Mouse (Mus musculus): ENCODE data around the gene Pdilt. TPM values are rescaled to one million over a fixed set of nuclear protein-coding genes. Genes with fewer than 3 reads are reported as not detected.
A peak's percentile ranks its signal among the peaks of the same experiment; 100 is the strongest.

Pdilt gene
- polyA plus RNA-seq, 1 experiment from 2014 or later = not detected

DNA sequence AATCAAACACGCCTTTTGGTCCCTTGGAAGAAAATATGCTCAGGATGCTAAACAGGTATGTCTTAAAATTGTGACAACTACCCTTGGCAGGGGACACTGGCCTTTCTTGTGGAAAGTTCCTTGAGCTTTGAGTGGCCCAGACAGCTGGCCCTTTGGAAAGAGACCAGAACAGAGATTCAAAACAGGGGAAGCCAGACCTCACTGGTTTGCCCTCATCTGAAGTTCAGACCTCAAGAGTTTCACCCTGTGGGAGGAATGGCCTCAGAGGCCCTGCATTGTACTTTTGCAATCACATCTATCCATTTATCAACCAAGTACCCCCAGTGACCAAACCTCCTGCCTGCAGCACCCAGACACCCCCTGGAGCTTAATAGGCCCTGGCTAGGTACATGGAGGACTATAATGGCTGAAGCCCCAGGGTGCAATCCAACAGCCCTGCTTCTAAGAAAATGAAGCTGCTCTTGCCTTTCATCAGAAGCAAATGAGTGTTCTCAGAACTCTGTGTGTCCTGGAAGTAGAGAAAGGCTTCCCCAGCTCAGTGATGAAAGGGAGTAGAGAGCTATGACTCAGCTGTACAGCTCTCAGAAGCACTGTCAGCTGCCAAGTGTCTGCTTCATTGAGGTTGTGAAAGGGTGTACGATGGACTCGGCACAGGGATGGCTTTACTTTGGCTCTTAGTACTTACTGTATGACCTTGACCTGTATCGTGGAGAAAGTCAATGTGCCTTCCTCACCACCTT lies 33.1 kb downstream of the Pdilt start:
- no peaks in the 10 kb centered on the region for H3K27me3 ChIP-seq (ENCODE audit: control insufficient read depth, insufficient read depth, low read length)
- H3K4me1 ChIP-seq (ENCODE audit: control insufficient read depth, insufficient read depth, low read length) = no peaks in the 10 kb centered on the region
- no peaks in the 10 kb centered on the region for H3K9me3 ChIP-seq (replicated peaks; ENCODE audit: control insufficient read depth, low read length)
- no peak overlapping the region for H3K4me2 ChIP-seq (ENCODE audit: low read depth, low read length)
- WGBS = 81% methylated on average over 4 of the region's 4 CpGs
- no peaks in the 10 kb centered on the region for H3K36me3 ChIP-seq (replicated peaks; ENCODE audit: control insufficient read depth, insufficient read depth, low read depth, low read length)
- no peak overlapping the region for H3K9ac ChIP-seq (replicated peaks; ENCODE audit: low read length)
- H3K4me3 ChIP-seq (ENCODE audit: low read depth, low read length) = no peak overlapping the region
- DNase-seq (ENCODE audit: low spot score) (no peak), ATAC-seq (replicated peaks; ENCODE audit: insufficient number of reproducible peaks, low FRiP score, low TSS enrichment, low read depth) (no peak)
- H3K27ac ChIP-seq (replicated peaks; ENCODE audit: low read depth, low read length) = no peak overlapping the region

DNA sequence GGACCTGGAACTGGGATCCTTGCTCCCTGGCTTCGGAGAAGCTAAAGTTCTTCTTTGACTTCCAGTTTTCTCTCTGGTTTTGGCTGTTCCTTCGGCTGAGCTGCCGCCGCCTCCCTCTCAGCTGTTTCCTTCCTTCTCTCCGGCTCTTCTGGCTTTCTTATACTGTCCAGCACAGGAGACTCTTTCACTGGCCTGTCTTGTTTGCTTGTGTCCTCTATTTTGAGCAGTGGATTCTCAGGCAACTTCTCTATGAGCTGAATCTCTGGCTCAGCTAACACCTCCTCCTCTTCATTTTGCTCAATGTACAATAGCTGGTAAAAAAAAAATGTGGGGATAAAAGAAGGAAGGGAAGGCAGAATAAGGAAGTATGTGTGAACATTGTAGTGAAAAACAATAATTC lies 36.6 kb downstream of the Pdilt start:
- Histone ChIP-seq H3K27me3 (ENCODE audit: control insufficient read depth, insufficient read depth, low read length) (no peaks in the 10 kb centered on the region), H3K36me3 (replicated peaks; ENCODE audit: control insufficient read depth, insufficient read depth, low read depth, low read length) (no peaks in the 10 kb centered on the region), H3K4me1 (ENCODE audit: control insufficient read depth, insufficient read depth, low read length) (no peaks in the 10 kb centered on the region), H3K9ac (replicated peaks; ENCODE audit: low read length) (no peak overlapping the region), H3K27ac (replicated peaks; ENCODE audit: low read depth, low read length) (no peak overlapping the region), H3K4me3 (ENCODE audit: low read depth, low read length) (no peak overlapping the region), H3K4me2 (ENCODE audit: low read depth, low read length) (no peak overlapping the region), H3K9me3 (replicated peaks; ENCODE audit: control insufficient read depth, low read length) (no peaks in the 10 kb centered on the region)
- ATAC-seq (replicated peaks; ENCODE audit: insufficient number of reproducible peaks, low FRiP score, low TSS enrichment, low read depth) = no peak
- DNase-seq (ENCODE audit: low spot score) = no peak
- WGBS = 85% methylated on average over 5 of the region's 5 CpGs

DNA sequence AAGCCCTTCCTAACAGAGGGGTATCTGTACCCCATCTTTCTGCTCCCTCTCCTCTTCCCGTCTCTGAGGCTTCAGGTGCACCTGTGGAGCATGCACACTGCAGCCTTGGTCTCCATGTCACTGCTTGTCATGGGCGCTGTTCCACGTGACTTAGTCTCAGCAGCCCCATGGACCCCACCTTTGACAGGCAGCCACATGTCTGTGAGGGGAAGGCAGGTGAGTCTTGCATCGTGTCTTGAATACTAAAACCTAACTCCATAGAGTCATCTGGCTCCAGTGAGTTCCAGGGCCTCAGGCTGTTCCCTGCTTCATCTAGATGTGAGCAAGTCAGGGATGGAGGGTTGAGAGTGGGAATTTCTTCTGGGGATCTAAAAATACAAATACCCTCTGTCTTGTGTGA lies 39.1 kb downstream of the Pdilt start:
- Histone ChIP-seq H3K4me1 (ENCODE audit: control insufficient read depth, insufficient read depth, low read length) (no peaks in the 10 kb centered on the region), H3K36me3 (replicated peaks; ENCODE audit: control insufficient read depth, insufficient read depth, low read depth, low read length) (no peaks in the 10 kb centered on the region), H3K9me3 (replicated peaks; ENCODE audit: control insufficient read depth, low read length) (no peaks in the 10 kb centered on the region), H3K4me2 (ENCODE audit: low read depth, low read length) (no peak overlapping the region), H3K4me3 (ENCODE audit: low read depth, low read length) (no peak overlapping the region), H3K27ac (replicated peaks; ENCODE audit: low read depth, low read length) (no peak overlapping the region), H3K27me3 (ENCODE audit: control insufficient read depth, insufficient read depth, low read length) (no peaks in the 10 kb centered on the region), H3K9ac (replicated peaks; ENCODE audit: low read length) (no peak overlapping the region)
- DNase-seq (ENCODE audit: low spot score) (no peak), ATAC-seq (replicated peaks; ENCODE audit: insufficient number of reproducible peaks, low FRiP score, low TSS enrichment, low read depth) (no peak)
- WGBS = 85% methylated on average over 4 of the region's 4 CpGs

DNA sequence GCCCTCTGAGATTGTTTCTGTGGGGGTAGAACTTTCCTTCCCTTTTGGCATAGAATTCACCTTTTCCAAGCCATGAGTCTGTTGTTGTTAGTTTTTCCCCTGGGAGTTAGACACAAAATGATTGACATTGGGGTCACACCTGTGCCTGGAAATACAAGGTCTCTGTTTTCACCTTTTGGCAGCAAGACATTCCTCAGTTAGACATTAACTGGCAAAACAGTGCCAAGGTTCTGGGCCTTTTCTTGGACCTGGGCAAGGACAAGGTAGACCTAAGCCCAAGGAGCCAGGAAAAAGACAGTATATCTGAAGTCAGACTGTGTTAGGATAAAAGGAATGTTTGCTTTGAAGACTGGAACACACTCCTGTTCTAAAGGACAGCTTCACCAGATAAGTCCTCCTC lies 44.0 kb downstream of the Pdilt start, which contains the start of gene Umod:
Gene Umod, minus strand, starts transcription at position 27 of the 400 bp plus-strand sequence.
- H3K27me3 ChIP-seq (ENCODE audit: control insufficient read depth, insufficient read depth, low read length) = no peaks in the 10 kb centered on the region
- no peaks in the 10 kb centered on the region for H3K4me1 ChIP-seq (ENCODE audit: control insufficient read depth, insufficient read depth, low read length)
- no peak for DNase-seq (ENCODE audit: low spot score)
- H3K9me3 ChIP-seq (replicated peaks; ENCODE audit: control insufficient read depth, low read length) = no peaks in the 10 kb centered on the region
- no peaks in the 10 kb centered on the region for H3K36me3 ChIP-seq (replicated peaks; ENCODE audit: control insufficient read depth, insufficient read depth, low read depth, low read length)
- no peak within 1 kb of the TSS for H3K9ac ChIP-seq (replicated peaks; ENCODE audit: low read length)
- no peak within 1 kb of the TSS for H3K27ac ChIP-seq (replicated peaks; ENCODE audit: low read depth, low read length)
- no peak for ATAC-seq (replicated peaks; ENCODE audit: insufficient number of reproducible peaks, low FRiP score, low TSS enrichment, low read depth)
- no peak within 1 kb of the TSS for H3K4me3 ChIP-seq (ENCODE audit: low read depth, low read length)
- no peak within 1 kb of the TSS for H3K4me2 ChIP-seq (ENCODE audit: low read depth, low read length)

DNA sequence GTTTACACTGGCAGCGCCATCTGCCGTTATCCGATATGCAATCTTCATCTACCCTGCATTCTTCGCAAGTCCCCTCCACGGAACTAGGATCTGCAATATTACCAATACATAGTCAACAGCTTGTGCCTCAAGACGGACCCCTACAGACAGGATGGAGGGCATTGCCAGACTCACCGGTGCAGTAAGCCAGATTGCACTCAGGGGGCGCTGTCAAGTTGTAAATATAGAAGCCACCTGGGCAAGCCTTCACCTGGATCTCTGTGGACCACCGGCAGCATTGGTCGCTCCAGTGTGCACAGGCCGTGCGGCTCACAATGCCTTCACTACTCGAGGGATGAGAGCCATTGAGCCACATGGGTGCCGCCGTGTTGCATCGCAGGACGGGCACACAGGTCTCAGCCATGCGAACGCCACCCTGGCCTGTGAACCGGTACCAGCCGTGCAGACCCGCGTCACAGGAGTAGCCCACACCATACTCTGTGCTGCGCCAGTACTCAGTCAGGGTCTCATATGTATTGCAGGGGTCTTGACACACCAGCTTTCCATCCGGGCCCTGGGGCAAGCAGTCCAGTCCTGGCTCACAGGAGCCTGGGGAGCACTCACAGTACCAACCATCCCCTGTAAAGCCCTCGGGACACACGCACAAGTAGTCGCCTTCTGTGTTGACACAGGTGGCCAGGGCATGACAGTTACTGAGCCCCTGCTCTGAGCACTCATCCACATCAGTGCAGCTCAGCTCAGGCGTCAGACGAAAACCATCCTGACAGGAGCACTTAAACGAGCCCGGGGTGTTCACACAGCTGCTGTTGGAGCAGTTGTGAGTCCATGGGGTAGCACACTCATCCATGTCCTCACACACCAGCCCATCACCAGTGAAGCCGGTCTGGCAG lies 46.5 kb downstream of the Pdilt start:
- Histone ChIP-seq H3K27ac (replicated peaks; ENCODE audit: low read depth, low read length) (no peak overlapping the region), H3K9me3 (replicated peaks; ENCODE audit: control insufficient read depth, low read length) (no peaks in the 10 kb centered on the region), H3K4me3 (ENCODE audit: low read depth, low read length) (no peak overlapping the region), H3K27me3 (ENCODE audit: control insufficient read depth, insufficient read depth, low read length) (no peaks in the 10 kb centered on the region), H3K4me2 (ENCODE audit: low read depth, low read length) (no peak overlapping the region), H3K4me1 (ENCODE audit: control insufficient read depth, insufficient read depth, low read length) (no peaks in the 10 kb centered on the region), H3K9ac (replicated peaks; ENCODE audit: low read length) (no peak overlapping the region), H3K36me3 (replicated peaks; ENCODE audit: control insufficient read depth, insufficient read depth, low read depth, low read length) (no peaks in the 10 kb centered on the region)
- ATAC-seq (replicated peaks; ENCODE audit: insufficient number of reproducible peaks, low FRiP score, low TSS enrichment, low read depth) (peak; percentile 48; the same call in 1 of the 2 replicates), DNase-seq (ENCODE audit: low spot score) (no peak)
- 72% methylated on average over 33 of the region's 33 CpGs for WGBS

DNA sequence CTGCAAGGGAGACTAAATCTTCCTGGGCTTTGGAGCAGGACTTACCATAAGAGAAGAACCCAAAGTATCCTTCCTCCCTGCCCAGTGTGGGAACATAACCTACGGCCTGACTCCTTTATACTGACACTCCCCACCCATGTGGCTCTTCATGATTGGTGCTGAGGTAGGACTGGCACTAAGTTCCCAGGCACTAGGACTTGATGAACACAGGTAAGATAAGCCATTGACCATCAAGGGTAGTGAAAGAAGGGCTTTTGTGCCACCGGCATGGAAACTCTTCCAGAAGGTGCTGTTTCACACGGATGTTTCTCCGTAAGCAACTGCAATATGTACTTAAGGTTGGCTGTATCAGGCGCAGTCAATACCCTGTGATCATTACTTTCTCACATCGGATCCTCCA lies 64.1 kb downstream of the Pdilt start, which contains the start of gene Gp2:
Gene Gp2, minus strand, starts transcription at position 101 of the 400 bp plus-strand sequence.
- no peaks in the 10 kb centered on the region for H3K4me1 ChIP-seq (ENCODE audit: control insufficient read depth, insufficient read depth, low read length)
- ATAC-seq (replicated peaks; ENCODE audit: insufficient number of reproducible peaks, low FRiP score, low TSS enrichment, low read depth) = no peak
- H3K9ac ChIP-seq (replicated peaks; ENCODE audit: low read length) = no peak within 1 kb of the TSS

DNA sequence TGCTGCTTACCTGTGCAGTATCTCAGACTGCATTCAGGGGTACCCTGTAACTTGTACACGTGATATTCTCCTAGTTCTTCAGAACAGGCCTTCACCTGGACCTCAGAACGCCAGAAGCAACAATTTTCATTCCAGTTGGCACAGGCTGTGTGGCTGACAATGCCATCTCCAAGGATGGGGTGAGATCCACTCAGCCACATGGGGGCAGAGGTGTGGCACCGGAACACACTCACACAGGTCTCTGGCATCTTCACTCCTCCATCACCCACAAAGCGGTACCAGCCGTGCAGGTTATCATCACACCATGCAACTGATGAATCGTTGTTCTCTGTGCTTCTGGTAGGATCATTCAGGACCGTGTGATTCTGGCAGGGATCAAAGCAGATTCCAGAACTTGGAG lies 69.1 kb downstream of the Pdilt start:
- no peaks in the 10 kb centered on the region for H3K4me1 ChIP-seq (ENCODE audit: control insufficient read depth, insufficient read depth, low read length)
- WGBS = 80% methylated on average over 7 of the region's 7 CpGs
- H3K36me3 ChIP-seq (replicated peaks; ENCODE audit: control insufficient read depth, insufficient read depth, low read depth, low read length) = no peaks in the 10 kb centered on the region
- H3K27me3 ChIP-seq (ENCODE audit: control insufficient read depth, insufficient read depth, low read length) = no peaks in the 10 kb centered on the region
- DNase-seq (ENCODE audit: low spot score) (no peak), ATAC-seq (replicated peaks; ENCODE audit: insufficient number of reproducible peaks, low FRiP score, low TSS enrichment, low read depth) (no peak)
- H3K4me2 ChIP-seq (ENCODE audit: low read depth, low read length) = no peak overlapping the region
- H3K4me3 ChIP-seq (ENCODE audit: low read depth, low read length) = no peak overlapping the region
- H3K9ac ChIP-seq (replicated peaks; ENCODE audit: low read length) = no peak overlapping the region
- H3K27ac ChIP-seq (replicated peaks; ENCODE audit: low read depth, low read length) = no peak overlapping the region
- H3K9me3 ChIP-seq (replicated peaks; ENCODE audit: control insufficient read depth, low read length) = no peaks in the 10 kb centered on the region

More for the DNA sequence above, 64.1 kb downstream of the Pdilt start, which contains the start of gene Gp2:
- H3K4me3 ChIP-seq (ENCODE audit: low read depth, low read length) = no peak within 1 kb of the TSS
- no peaks in the 10 kb centered on the region for H3K9me3 ChIP-seq (replicated peaks; ENCODE audit: control insufficient read depth, low read length)
- WGBS = 93% methylated on average over 6 of the region's 6 CpGs
- no peaks in the 10 kb centered on the region for H3K36me3 ChIP-seq (replicated peaks; ENCODE audit: control insufficient read depth, insufficient read depth, low read depth, low read length)
- H3K27ac ChIP-seq (replicated peaks; ENCODE audit: low read depth, low read length) = no peak within 1 kb of the TSS
- no peak for DNase-seq (ENCODE audit: low spot score)
- H3K4me2 ChIP-seq (ENCODE audit: low read depth, low read length) = no peak within 1 kb of the TSS
- H3K27me3 ChIP-seq (ENCODE audit: control insufficient read depth, insufficient read depth, low read length) = no peaks in the 10 kb centered on the region

DNA sequence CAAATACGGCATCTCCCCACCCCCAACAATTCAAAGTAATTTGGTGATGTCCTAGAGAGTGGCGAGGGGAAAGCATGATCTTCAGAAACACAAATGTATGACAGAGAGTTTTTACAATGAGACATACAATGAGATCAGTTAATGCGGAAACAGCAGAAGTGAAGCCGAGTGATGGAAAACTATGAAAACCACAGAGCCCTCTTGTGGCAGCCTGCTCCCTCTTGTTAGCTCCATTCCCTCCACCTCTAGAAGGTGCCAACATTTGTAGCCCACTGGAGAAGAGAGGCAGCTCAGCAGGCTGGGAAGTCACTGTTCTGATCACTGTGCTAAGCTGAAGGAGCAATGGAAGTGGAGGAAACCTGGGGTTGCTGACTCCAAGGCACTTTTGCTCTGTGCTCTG lies 79.4 kb downstream of the Pdilt start:
- H3K27ac ChIP-seq (replicated peaks; ENCODE audit: low read depth, low read length) = no peak overlapping the region
- ATAC-seq (replicated peaks; ENCODE audit: insufficient number of reproducible peaks, low FRiP score, low TSS enrichment, low read depth) = no peak
- no peaks in the 10 kb centered on the region for H3K36me3 ChIP-seq (replicated peaks; ENCODE audit: control insufficient read depth, insufficient read depth, low read depth, low read length)
- no peaks in the 10 kb centered on the region for H3K4me1 ChIP-seq (ENCODE audit: control insufficient read depth, insufficient read depth, low read length)
- 77% methylated on average over 4 of the region's 4 CpGs for WGBS
- H3K4me3 ChIP-seq (ENCODE audit: low read depth, low read length) = no peak overlapping the region
- no peak overlapping the region for H3K4me2 ChIP-seq (ENCODE audit: low read depth, low read length)
- H3K9me3 ChIP-seq (replicated peaks; ENCODE audit: control insufficient read depth, low read length) = no peaks in the 10 kb centered on the region
- no peaks in the 10 kb centered on the region for H3K27me3 ChIP-seq (ENCODE audit: control insufficient read depth, insufficient read depth, low read length)
- no peak overlapping the region for H3K9ac ChIP-seq (replicated peaks; ENCODE audit: low read length)
- DNase-seq (ENCODE audit: low spot score) = peak; percentile 1

Measured in embryonic facial prominence, embryonic 11.5 days (tissue).